Mouse (Mus musculus): Measurements from ENCODE around the gene Rtf2.

DNA sequence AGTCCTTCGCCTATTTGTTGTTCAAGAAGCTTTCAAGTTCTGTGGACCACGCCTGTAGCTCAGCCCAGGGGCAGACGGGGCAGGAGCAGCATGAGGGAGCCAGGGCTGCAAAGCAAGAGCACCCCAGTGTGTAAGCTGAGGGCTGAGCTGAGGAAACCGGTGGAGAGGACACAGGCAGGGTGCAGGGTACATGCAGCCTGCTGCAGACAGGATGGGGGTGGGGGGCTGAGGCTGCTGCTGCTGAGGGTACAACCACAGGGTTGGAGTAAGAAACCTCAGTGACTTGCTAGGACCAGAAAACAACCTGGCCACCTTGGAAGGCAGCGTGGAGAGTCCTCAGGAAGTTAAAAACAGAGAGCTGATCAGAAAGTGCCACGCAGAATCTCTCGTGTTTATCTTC is 39.9 kb downstream of the Rtf2 start:
- no peak for TF ChIP-seq GATA1 (IDR thresholded peaks at IDR 0.05; ENCODE audit: low read length)
- no peak for TF ChIP-seq TAL1 (IDR thresholded peaks at IDR 0.05; ENCODE audit: low read length)
